Mouse (Mus musculus): ENCODE measurements at regions not wholly inside any gene's neighbourhood (a gene's known extent, or its start where the extent isn't known, plus 50 kb on each side); places are given as distances from the start of the nearest gene placed in this dataset.

GRCm38 (mm10) chr3:133599731-133600130 lies 54.8 kb upstream of the Tet2 start:
- no peak for DNase-seq (ENCODE audit: low spot score in 2 of 2)

- no peak for DNase-seq (ENCODE audit: low spot score in 2 of 2)
Measured at GRCm38 (mm10) chr3:133600447-133601220, 55.7 kb upstream of the Tet2 start.

- no peak for DNase-seq (ENCODE audit: low spot score in 2 of 2)
Measured at GRCm38 (mm10) chr3:133605460-133605859, 60.5 kb upstream of the Tet2 start.

GRCm38 (mm10) chr3:133608845-133609261 lies 63.9 kb upstream of the Tet2 start:
- DNase-seq (ENCODE audit: low spot score in 2 of 2) = no peak

GRCm38 (mm10) chr3:133613836-133614711 lies 69.1 kb upstream of the Tet2 start:
- DNase-seq (ENCODE audit: low spot score in 2 of 2) = no peak

- DNase-seq (ENCODE audit: low spot score in 2 of 2) = no peak
Measured at GRCm38 (mm10) chr3:133614712-133615426, 69.9 kb upstream of the Tet2 start.

- DNase-seq (ENCODE audit: low spot score in 2 of 2) = no peak
Measured at GRCm38 (mm10) chr3:133617036-133617435, 72.1 kb upstream of the Tet2 start.

GRCm38 (mm10) chr3:133618491-133618890 lies 73.6 kb upstream of the Tet2 start:
- no peak for DNase-seq (ENCODE audit: low spot score in 2 of 2)

- DNase-seq (ENCODE audit: low spot score in 2 of 2) = no peak
Measured at GRCm38 (mm10) chr3:133623201-133623744, 78.3 kb upstream of the Tet2 start.

GRCm38 (mm10) chr3:133624079-133624875 lies 79.3 kb upstream of the Tet2 start:
- DNase-seq (ENCODE audit: low spot score in 2 of 2) = no peak

- DNase-seq (ENCODE audit: low spot score in 2 of 2) = no peak
Measured at GRCm38 (mm10) chr3:133625046-133625445, 80.1 kb upstream of the Tet2 start.

- DNase-seq (ENCODE audit: low spot score in 2 of 2) = no peak
Measured at GRCm38 (mm10) chr3:133626442-133626841, 81.5 kb upstream of the Tet2 start.

GRCm38 (mm10) chr3:133627116-133627844 lies 82.3 kb upstream of the Tet2 start:
- DNase-seq (ENCODE audit: low spot score in 2 of 2) = no peak

GRCm38 (mm10) chr3:133634306-133634705 lies 89.4 kb upstream of the Tet2 start:
- DNase-seq (ENCODE audit: low spot score in 2 of 2) = no peak

GRCm38 (mm10) chr3:133645604-133646003 lies 100.7 kb upstream of the Tet2 start:
- no peak for DNase-seq (ENCODE audit: low spot score in 2 of 2)

- no peak for DNase-seq (ENCODE audit: low spot score in 2 of 2)
Measured at GRCm38 (mm10) chr3:133646449-133647059, 101.6 kb upstream of the Tet2 start.

- no peak for DNase-seq (ENCODE audit: low spot score in 2 of 2)
Measured at GRCm38 (mm10) chr3:133650025-133650424, 105.1 kb upstream of the Tet2 start.

- DNase-seq (ENCODE audit: low spot score in 2 of 2) = no peak
Measured at GRCm38 (mm10) chr3:133651996-133652395, 107.1 kb upstream of the Tet2 start.

- no peak for DNase-seq (ENCODE audit: low spot score in 2 of 2)
Measured at GRCm38 (mm10) chr3:133659759-133660158, 114.8 kb upstream of the Tet2 start.

- DNase-seq (ENCODE audit: low spot score in 2 of 2) = no peak
Measured at GRCm38 (mm10) chr3:133661303-133661702, 116.4 kb upstream of the Tet2 start.
